Mouse (Mus musculus) spleen, postnatal 0 days (tissue): Measurements from ENCODE around the gene Pdzd3. TPM values are rescaled to one million over a fixed set of nuclear protein-coding genes. Genes with fewer than 3 reads are reported as not detected.

Source experiments
- polyA plus RNA-seq: library from polyadenylated mRNA; unstranded; fragments of >200 nt; fragmentation: Nextera tagmentation; extraction: Ambion mirVana; gene quantifications from 2 replicates; pipeline ENCODE4 v1.2.1, GENCODE M21; 2015

Gene Pdzd3
- polyA plus RNA-seq, result 0.33 TPM in 1 of 2 replicates, not detected in the other

DNA sequence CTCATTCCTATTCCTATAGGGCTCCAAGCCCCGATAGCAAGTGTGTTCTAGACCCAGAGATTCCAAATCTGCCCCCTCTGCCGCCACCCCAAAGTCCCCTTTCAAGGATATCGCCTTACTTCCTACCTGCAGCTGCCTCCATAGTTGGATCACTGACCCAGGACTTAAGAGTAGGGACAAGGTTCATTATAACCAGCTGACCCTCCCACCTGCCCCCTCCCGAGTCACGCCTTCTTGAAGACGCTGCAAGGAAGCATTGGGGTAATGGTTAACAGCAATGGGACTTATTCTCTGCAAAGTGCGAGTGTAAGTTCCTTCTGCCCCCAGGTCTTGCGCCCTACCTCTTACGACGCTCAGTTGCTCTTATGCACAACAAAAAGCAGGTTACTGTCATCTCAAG, at the start of gene Pdzd3:
Pdzd3 (minus strand) TSS at position 158 of the 400 bp plus-strand sequence.

DNA sequence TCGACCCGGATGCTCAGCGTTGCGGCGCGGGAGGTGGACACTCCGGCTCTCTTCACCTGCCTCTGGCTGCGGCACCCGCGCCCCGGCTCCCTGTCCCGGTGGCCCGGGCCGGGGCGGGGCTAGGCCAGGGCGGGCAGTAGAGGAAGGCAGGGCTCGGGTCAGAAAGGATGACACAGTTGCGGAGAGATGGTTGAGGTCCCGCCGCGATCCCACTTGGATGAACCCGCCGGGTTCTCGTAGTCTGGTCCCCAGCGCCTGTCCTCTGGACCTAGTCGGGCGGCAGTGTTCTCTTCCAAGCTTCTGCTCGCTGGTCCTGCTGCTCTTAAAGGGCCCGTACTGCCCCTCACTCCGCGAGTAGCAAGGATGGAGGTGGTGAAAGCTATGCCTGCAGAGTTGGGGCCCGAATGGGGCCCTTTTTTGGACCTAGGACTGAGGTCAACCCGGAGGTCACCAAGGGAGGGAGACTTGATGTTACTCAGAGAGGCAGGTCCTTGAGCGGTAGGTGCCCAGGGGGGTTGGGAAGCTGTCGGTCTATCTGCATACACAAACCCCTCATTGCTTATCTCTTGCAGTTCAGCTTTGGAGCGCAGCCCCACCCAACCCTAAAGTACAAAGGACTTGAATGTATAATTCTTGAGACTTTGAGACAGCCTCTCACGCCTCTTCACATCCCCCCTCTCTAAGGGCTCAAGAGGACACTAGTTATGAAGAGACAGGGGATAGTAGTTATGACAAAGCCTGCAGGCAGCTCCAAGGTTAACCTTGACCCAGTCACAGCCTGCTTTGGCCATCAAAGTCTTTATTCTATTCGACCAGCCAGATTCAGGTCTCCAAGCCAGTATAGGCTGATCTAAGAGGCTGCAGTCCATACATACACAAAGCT, 37.0 kb upstream of the Pdzd3 start, which contains the start of gene Abcg4:
Abcg4 (minus strand) TSS at position 540 of the 883 bp plus-strand sequence.

DNA sequence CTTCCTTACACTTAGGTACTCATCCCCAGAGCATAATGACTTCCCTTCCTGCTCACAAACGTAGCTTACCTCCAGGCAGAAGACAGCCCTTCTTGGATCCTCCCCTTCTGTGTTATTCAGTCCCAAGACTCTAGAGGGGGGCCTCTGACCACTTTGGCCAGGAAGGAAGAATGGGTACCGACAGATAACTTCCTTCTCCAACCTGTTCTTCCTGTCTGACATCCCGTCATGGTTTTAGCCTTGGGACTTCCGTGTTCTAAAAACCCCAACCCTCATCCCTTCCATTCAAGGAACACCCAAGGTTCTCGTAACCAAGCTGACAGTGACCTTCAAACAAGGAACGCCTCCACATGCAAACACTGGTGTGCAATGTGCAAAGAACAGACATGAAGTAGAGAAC, 17.2 kb upstream of the Pdzd3 start, which contains the start of gene Nlrx1:
Nlrx1 (minus strand) TSS at position 168 of the 400 bp plus-strand sequence.

DNA sequence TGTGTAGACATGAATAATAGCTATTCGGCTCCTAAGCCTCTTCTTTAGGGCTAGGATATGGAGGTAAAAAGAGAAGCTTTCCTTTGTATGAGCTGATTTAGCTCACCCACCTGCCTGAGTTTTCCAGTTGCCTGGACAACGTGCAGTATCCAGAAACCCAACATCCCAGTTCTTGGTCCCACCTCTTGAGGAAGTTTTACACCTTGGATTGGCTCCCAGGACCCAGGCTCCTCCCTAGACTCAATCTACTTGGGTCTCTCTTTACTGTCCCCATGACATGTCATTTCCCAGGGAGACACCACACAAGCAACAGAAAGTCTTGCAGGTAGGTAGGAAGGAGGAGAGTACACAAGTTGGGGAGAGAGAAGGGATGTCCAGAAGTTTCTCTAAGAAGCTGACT, 10.9 kb downstream of the Pdzd3 start, which contains the start of gene Ccdc153:
Ccdc153 (plus strand) TSS at position 278 of the 400 bp plus-strand sequence.

DNA sequence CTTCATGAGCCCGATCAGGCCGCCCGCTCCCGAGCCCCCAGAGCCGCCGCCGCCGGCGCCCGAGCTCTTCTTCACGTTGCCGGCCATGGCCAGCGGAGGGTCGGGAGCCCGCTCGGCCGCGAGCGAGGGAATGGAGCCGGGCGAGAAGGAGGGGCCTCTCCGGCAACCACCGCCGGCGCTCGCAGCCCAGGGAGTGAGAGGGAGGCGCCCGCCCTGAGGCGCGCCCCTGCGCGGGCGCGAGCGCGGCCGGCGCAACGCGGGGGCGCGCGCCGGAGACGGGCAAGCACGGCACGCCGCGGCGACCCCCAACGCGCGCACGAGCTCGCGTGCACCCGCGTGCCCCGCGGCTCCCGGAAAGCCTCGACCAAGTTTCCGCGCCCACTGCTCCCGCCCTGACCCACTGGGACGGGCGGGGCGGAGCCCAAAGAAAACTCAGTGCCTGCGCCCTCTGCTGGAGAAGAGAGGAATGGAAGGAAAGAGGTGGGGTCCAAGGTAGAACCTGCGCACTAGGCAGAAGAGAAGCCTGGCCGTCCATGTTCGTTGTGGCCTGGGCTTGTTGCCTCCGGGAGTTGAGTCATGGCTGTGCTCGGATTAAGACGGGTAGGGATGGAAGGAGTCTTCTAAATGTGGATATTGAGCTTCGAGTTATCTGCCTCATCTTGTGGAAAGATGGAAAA, 17.3 kb downstream of the Pdzd3 start, which contains the start of gene Cbl:
Cbl (minus strand) TSS at position 248 of the 677 bp plus-strand sequence.

Other genes starting within 250 kb of the Pdzd3 start
- gene Thy1, start 208.1 kb downstream of the Pdzd3 start, polyA plus RNA-seq, result 1.4 and 2.7 TPM in 2 replicates
- 3.2 and 4.1 TPM in 2 replicates for gene Usp2, start 184.4 kb downstream of the Pdzd3 start, polyA plus RNA-seq
- gene Mfrp, start 149.7 kb downstream of the Pdzd3 start, polyA plus RNA-seq, result not detected in 2 replicates
- gene C1qtnf5, start 144.2 kb downstream of the Pdzd3 start, polyA plus RNA-seq, result 2.2 and 3.0 TPM in 2 replicates
- gene Gm49380, start 138.0 kb downstream of the Pdzd3 start, polyA plus RNA-seq, result 0.05 TPM in 2 replicates
- gene Rnf26, start 138.0 kb downstream of the Pdzd3 start, polyA plus RNA-seq, result 36.8 and 41.0 TPM in 2 replicates
- gene Mcam, start 117.0 kb downstream of the Pdzd3 start, polyA plus RNA-seq, result 12.6 and 12.7 TPM in 2 replicates
- 8.3 and 9.9 TPM in 2 replicates for gene Cbl, start 17.4 kb downstream of the Pdzd3 start, polyA plus RNA-seq
- not detected in 2 replicates for gene Ccdc153, start 10.8 kb downstream of the Pdzd3 start, polyA plus RNA-seq
- 6.4 and 7.7 TPM in 2 replicates for gene Nlrx1, start 17.1 kb upstream of the Pdzd3 start, polyA plus RNA-seq
- gene Abcg4, start 37.1 kb upstream of the Pdzd3 start, polyA plus RNA-seq, result 13.3 and 15.8 TPM in 2 replicates
- gene Hinfp, start 54.2 kb upstream of the Pdzd3 start, polyA plus RNA-seq, result 12.2 TPM in 2 replicates
- gene C2cd2l, start 68.8 kb upstream of the Pdzd3 start, polyA plus RNA-seq, result 5.4 TPM in 2 replicates
- 18.9 and 19.9 TPM in 2 replicates for gene Dpagt1, start 74.5 kb upstream of the Pdzd3 start, polyA plus RNA-seq
- gene H2afx, start 83.2 kb upstream of the Pdzd3 start, polyA plus RNA-seq, result 271 and 276 TPM in 2 replicates
- gene Hmbs, start 92.8 kb upstream of the Pdzd3 start, polyA plus RNA-seq, result 1,115 and 1,341 TPM in 2 replicates
- gene Vps11, start 110.2 kb upstream of the Pdzd3 start, polyA plus RNA-seq, result 16.5 and 16.6 TPM in 2 replicates
- 6.7 and 7.2 TPM in 2 replicates for gene Hyou1, start 128.0 kb upstream of the Pdzd3 start, polyA plus RNA-seq
- gene Slc37a4, start 145.4 kb upstream of the Pdzd3 start, polyA plus RNA-seq, result 15.2 and 16.5 TPM in 2 replicates
- 2,459 and 2,595 TPM in 2 replicates for gene Rps25, start 155.7 kb upstream of the Pdzd3 start, polyA plus RNA-seq
- gene Trappc4, start 156.1 kb upstream of the Pdzd3 start, polyA plus RNA-seq, result 81.6 and 85.2 TPM in 2 replicates
- gene Ccdc84, start 167.1 kb upstream of the Pdzd3 start, polyA plus RNA-seq, result 21.0 and 22.3 TPM in 2 replicates
- gene Foxr1, start 189.7 kb upstream of the Pdzd3 start, polyA plus RNA-seq, result 0.22 and 0.30 TPM in 2 replicates
- not detected in 2 replicates for gene Upk2, start 203.5 kb upstream of the Pdzd3 start, polyA plus RNA-seq
- gene Bcl9l, start 231.4 kb upstream of the Pdzd3 start, polyA plus RNA-seq, result 3.3 and 4.7 TPM in 2 replicates